Mouse (Mus musculus) embryonic fibroblast, embryonic 13.5 days (primary cell): Measurements from ENCODE around the gene Dnajb13.

Source experiments
- CTCF ChIP-seq: IDR thresholded peaks from 2 replicates; pipeline ENCODE4 v1.5.1; 2011; ENCODE audit warnings: mild to moderate bottlenecking, control low read depth, low read length, moderate library complexity, borderline replicate concordance; ENCODE audit not compliant: insufficient read depth
- POLR2A ChIP-seq: IDR thresholded peaks from 2 replicates; pipeline ENCODE4 v1.6.1; 2011; ENCODE audit warnings: low read depth, mild to moderate bottlenecking, control low read depth, low read length, moderate library complexity

GRCm38 (mm10) chr7:100524669-100525068, 9.9 kb upstream of the Dnajb13 start:
- TF ChIP-seq CTCF (no peak), POLR2A (no peak)
